Mouse (Mus musculus): ENCODE results near the gene Tssk6.

DNA sequence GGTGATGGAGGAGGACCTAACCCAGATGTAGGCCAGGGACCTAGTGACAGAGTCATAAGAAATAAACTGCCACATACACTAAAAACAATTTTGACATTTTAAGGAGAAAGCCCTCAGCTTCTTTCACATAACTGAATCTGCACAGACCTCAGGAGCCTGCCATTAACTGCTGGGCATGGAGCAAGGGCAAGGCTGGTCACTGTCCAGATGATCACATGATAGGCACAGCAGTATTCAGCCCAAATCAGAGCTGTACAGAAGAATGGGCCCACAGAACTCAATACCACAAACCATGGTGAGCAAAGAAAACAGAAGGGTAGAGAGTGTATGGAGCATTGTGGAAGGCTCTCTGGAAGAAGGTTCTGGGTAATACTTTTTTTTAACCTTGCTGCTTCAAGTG is 24.9 kb downstream of the Tssk6 start:
- TF ChIP-seq POLR2A (IDR thresholded peaks at IDR 0.05; ENCODE audit: extremely low read depth, insufficient read depth, low read length), result no peak
- no peak for TF ChIP-seq CTCF (IDR thresholded peaks at IDR 0.05; ENCODE audit: low read depth, low read length)

All from liver, adult 2 months (tissue).